8 mouse cellular contexts compared by ENCODE assay signal in genomic region chr10:36974086-36974675, GRCm38 (mm10). TPM values are rescaled to one million over a fixed set of nuclear protein-coding genes. Genes with fewer than 3 reads are reported as not detected.
DNase-seq lines count a peak whose midpoint lies in the region; ATAC-seq lines count a peak whose summit lies in the region.

Hdac2 (plus strand) TSS chr10:36974544.

- peak within 1 kb of the TSS; percentile 96 for H3K4me3 ChIP-seq in hindbrain, embryonic 11.5 days (ENCODE audit: low read depth, low read length)

- H3K4me2 ChIP-seq in hindbrain, embryonic 11.5 days (replicated peaks; ENCODE audit: low read depth, low read length) = peak within 1 kb of the TSS; percentile 30

- peak within 1 kb of the TSS; percentile 99 for H3K9ac ChIP-seq in hindbrain, embryonic 11.5 days (ENCODE audit: low read depth, low read length)

- H3K27ac ChIP-seq in hindbrain, embryonic 11.5 days (ENCODE audit: low read depth, low read length) = peak within 1 kb of the TSS; percentile 98

- H3K4me1 ChIP-seq in hindbrain, embryonic 11.5 days (replicated peaks; ENCODE audit: control insufficient read depth, insufficient read depth, low read length) = no peaks in the 10 kb centered on the region

- H3K36me3 ChIP-seq in hindbrain, embryonic 11.5 days (ENCODE audit: control insufficient read depth, insufficient read depth, low read length) = no peaks in the 10 kb centered on the region

- DNase-seq in MN1 (ENCODE audit: low spot score) = peak; percentile 95
- DNase-seq in cerebellum, adult 9-10 months = peak; percentile 89
- peak; percentile 59 to 89 for DNase-seq in frontal cortex, adult 2 months (ENCODE audit: extremely low spot score in 1 of 2, low spot score in 1 of 2)
- DNase-seq in hindbrain, embryonic 11.5 days (ENCODE audit: low spot score) = peak; percentile 93
- peak; percentile 86 to 93 for DNase-seq in layer of hippocampus, postnatal 10 days (ENCODE audit: low spot score in 2 of 2)
- peak; percentile 91 for DNase-seq in lung, postnatal 10 days
- DNase-seq in ovary, postnatal 36 days (ENCODE audit: low spot score) = peak; percentile 88
- DNase-seq in thymus, postnatal 25 days = peak; percentile 88

- ATAC-seq in hindbrain, embryonic 11.5 days (ENCODE audit: low FRiP score) = peak; percentile 98

- under 1% methylated on average over 49 of the region's 67 CpGs for WGBS in hindbrain, embryonic 11.5 days

- H3K27me3 ChIP-seq in hindbrain, embryonic 11.5 days (ENCODE audit: control insufficient read depth, insufficient read depth, low read length) = no peaks in the 10 kb centered on the region

- no peaks in the 10 kb centered on the region for H3K9me3 ChIP-seq in hindbrain, embryonic 11.5 days (ENCODE audit: control insufficient read depth, low read length)

RNA-seq across cellular contexts. Expression of gene Hdac2, which starts in this region (rescaled TPM):
- 118 and 128 TPM in 2 replicates for polyA plus RNA-seq in frontal cortex, adult 2 months (2012; rRNA removed)
- polyA plus RNA-seq in hindbrain, embryonic 11.5 days (2014; fragmentation: Nextera tagmentation; extraction: Ambion mirVana) = 460 and 499 TPM in 2 replicates
- total RNA-seq in layer of hippocampus, postnatal 10 days (2021) = 100 to 1,000 TPM; 121 to 124 TPM

Comparison
In these comparisons a context has a peak if more than half of its experiments do, and no peak if none do; other contexts are left out.
1. Peak in every context shown above with its lines: DNase-seq, ATAC-seq, H3K4me3 ChIP-seq and H3K27ac ChIP-seq.